ENCODE assay signal across 9 mouse cellular contexts in genomic region chr14:21682681-21683129, GRCm38 (mm10). TPM values are rescaled to one million over a fixed set of nuclear protein-coding genes. Genes with fewer than 3 reads are reported as not detected.
A peak's percentile ranks its signal among the peaks of the same experiment; 100 is the strongest.
DNase-seq lines count a peak whose midpoint lies in the region; ATAC-seq and TF ChIP-seq lines count a peak whose summit lies in the region.
"Had no signal": no experiment of that assay in that cellular context is flagged by ENCODE, and none has a peak within 500 bp of the region (broad histone marks: within the 10 kb centered on the region; RNA-seq: fewer than 3 reads in every experiment).

No protein-coding gene starts in this region.

- no peak for TF ChIP-seq CTCF in forebrain, postnatal 0 days (IDR thresholded peaks at IDR 0.05; ENCODE audit: low read depth)
- TF ChIP-seq CTCF in spleen, adult 2 months (IDR thresholded peaks at IDR 0.05; ENCODE audit: extremely low read depth, insufficient read depth, insufficient read length, insufficient replicate concordance), result no peak

- no peaks in the 10 kb centered on the region for H3K9me3 ChIP-seq in forebrain, postnatal 0 days (ENCODE audit: low read length)
- no peaks in the 10 kb centered on the region for H3K9me3 ChIP-seq in kidney, embryonic 14.5 days (ENCODE audit: control insufficient read depth, low read length)

- 3% methylated on average over 9 of the region's 9 CpGs for WGBS in forebrain, postnatal 0 days
- WGBS in kidney, embryonic 14.5 days, result 2% methylated on average over 9 of the region's 9 CpGs
- 9% methylated on average over 9 of the region's 9 CpGs for WGBS in spleen, adult 2 months

- H3K4me1 ChIP-seq in forebrain, postnatal 0 days (ENCODE audit: insufficient read depth), result peaks cover 3% of the 10 kb centered on the region; the same call in 1 of the 2 replicates
- peaks cover 26% of the 10 kb centered on the region for H3K4me1 ChIP-seq in kidney, embryonic 14.5 days (ENCODE audit: control insufficient read depth, insufficient read depth, low read length)
- peaks cover 2% of the 10 kb centered on the region; the same call in 1 of the 2 replicates for H3K4me1 ChIP-seq in spleen, adult 2 months (ENCODE audit: control insufficient read depth, insufficient read depth, insufficient read length)

- no peak overlapping the region for H3K4me3 ChIP-seq in forebrain, postnatal 0 days (ENCODE audit: low read depth, low read length)
- no peak overlapping the region for H3K4me3 ChIP-seq in kidney, embryonic 14.5 days (ENCODE audit: low read length)
- H3K4me3 ChIP-seq in spleen, adult 2 months (ENCODE audit: extremely low read depth, insufficient read depth, insufficient read length), result no peak overlapping the region

- H3K27ac ChIP-seq in forebrain, postnatal 0 days (ENCODE audit: low read depth, low read length), result no peak overlapping the region
- no peak overlapping the region for H3K27ac ChIP-seq in kidney, embryonic 14.5 days (ENCODE audit: low read depth, low read length)
- no peak overlapping the region for H3K27ac ChIP-seq in spleen, adult 2 months (ENCODE audit: insufficient read depth, low read length)

- TF ChIP-seq POLR2A in spleen, adult 2 months (IDR thresholded peaks at IDR 0.05; ENCODE audit: low read depth, low read length), result no peak

- peak; percentile 39 to 54 for DNase-seq in cerebellum, adult 18-20 months
- DNase-seq in cerebellum, adult 9-10 months, result no peak
- DNase-seq in adrenal gland, postnatal 14 days, result peak; percentile 81
- DNase-seq in forebrain, postnatal 0 days, result no peak
- peak; percentile 76 for DNase-seq in lung, postnatal 25 days (ENCODE audit: low spot score)
- DNase-seq in spleen, adult 2 months (ENCODE audit: low read depth in 1 of 2, low spot score in 2 of 2), result peak; percentile 37 to 65

- H3K27me3 ChIP-seq in forebrain, postnatal 0 days (ENCODE audit: insufficient read depth, low read length), result no peaks in the 10 kb centered on the region
- 0 out of 2 replicates have a peak, but pooled peaks cover 3% of the 10 kb centered on the region for H3K27me3 ChIP-seq in kidney, embryonic 14.5 days (ENCODE audit: control insufficient read depth, insufficient read depth, low read length)
- no peaks in the 10 kb centered on the region for H3K27me3 ChIP-seq in spleen, adult 2 months (ENCODE audit: control insufficient read depth, insufficient read depth, low read length)
- H3K27me3 ChIP-seq: Patski had no signal

- peak overlapping the region; percentile 27 for H3K4me2 ChIP-seq in forebrain, postnatal 0 days (ENCODE audit: low read depth)
- H3K4me2 ChIP-seq in kidney, embryonic 14.5 days (replicated peaks; ENCODE audit: low read depth, low read length), result peak overlapping the region; percentile 39

- ATAC-seq in forebrain, postnatal 0 days, result peak; percentile 45
- peak; percentile 68; the same call in 1 of the 2 replicates for ATAC-seq in kidney, embryonic 14.5 days (ENCODE audit: low FRiP score, low TSS enrichment)
- ATAC-seq in frontal cortex, adult (ENCODE audit: low TSS enrichment), result no peak
- ATAC-seq: Patski had no signal

- H3K9ac ChIP-seq in forebrain, postnatal 0 days, result no peak overlapping the region; the same call in 1 of the 2 replicates
- no peak overlapping the region for H3K9ac ChIP-seq in kidney, embryonic 14.5 days (ENCODE audit: low read depth, low read length)

- no peaks in the 10 kb centered on the region for H3K36me3 ChIP-seq in forebrain, postnatal 0 days (ENCODE audit: insufficient read depth)
- no peaks in the 10 kb centered on the region for H3K36me3 ChIP-seq in kidney, embryonic 14.5 days (ENCODE audit: control insufficient read depth, insufficient read depth, low read length)
- H3K36me3 ChIP-seq in spleen, adult 2 months (ENCODE audit: control insufficient read depth, insufficient read depth, low read length), result no peaks in the 10 kb centered on the region

RNA-seq across cellular contexts. Expression of gene Dupd1, which starts 31.7 kb away (rescaled TPM):
- 0.70 and 1.8 TPM in 2 replicates for total RNA-seq in adrenal gland, postnatal 14 days (2021)
- total RNA-seq in forebrain, postnatal 0 days (2014; rRNA removed), result 0.24 TPM in 1 of 2 replicates, not detected in the other
- 0.33 and 0.35 TPM in 2 replicates for polyA plus RNA-seq in forebrain, postnatal 0 days (2015; fragmentation: Nextera tagmentation; extraction: Ambion mirVana)
- polyA plus RNA-seq in kidney, embryonic 14.5 days (2014; fragmentation: Nextera tagmentation; extraction: Ambion mirVana), result not detected in 2 replicates
- polyA plus RNA-seq in spleen, adult 2 months (2012; rRNA removed), result not detected in 2 replicates
- polyA plus RNA-seq: Patski had no signal

Comparison
In these comparisons a context has a peak if more than half of its experiments do, and no peak if none do; other contexts are left out.
1. DNase-seq: peak in cerebellum, adult 18-20 months (2 of 2), adrenal gland, postnatal 14 days (single experiment), lung, postnatal 25 days (single experiment) and spleen, adult 2 months (2 of 2); none in cerebellum, adult 9-10 months (single experiment) and forebrain, postnatal 0 days (single experiment).